Mouse (Mus musculus) CD4-positive, CD25-positive, alpha-beta regulatory T cell, adult 2 months (primary cell): Measurements from ENCODE around the gene Acad10.
"Not testable (repeated sequence)": the region's sequence is repeated elsewhere in the genome, so short reads cannot be mapped to it uniquely, and the experiment has no call there.

Experiments used
- DNase-seq: peaks from one replicate; pipeline ENCODE4 v3.0.0-alpha.2; 2012; ENCODE audit warnings: low read depth, low spot score

The Acad10 gene

GRCm38 (mm10) chr5:121657656-121658055, 2.7 kb downstream of the Acad10 start:
- DNase-seq, result not testable (repeated sequence)

GRCm38 (mm10) chr5:121656866-121657265, 3.4 kb downstream of the Acad10 start:
- DNase-seq, result not testable (repeated sequence)

- no peak for DNase-seq
Measured at GRCm38 (mm10) chr5:121654526-121654925, 5.8 kb downstream of the Acad10 start.

GRCm38 (mm10) chr5:121649134-121649533, 11.2 kb downstream of the Acad10 start:
- peak; percentile 14 for DNase-seq

DNA sequence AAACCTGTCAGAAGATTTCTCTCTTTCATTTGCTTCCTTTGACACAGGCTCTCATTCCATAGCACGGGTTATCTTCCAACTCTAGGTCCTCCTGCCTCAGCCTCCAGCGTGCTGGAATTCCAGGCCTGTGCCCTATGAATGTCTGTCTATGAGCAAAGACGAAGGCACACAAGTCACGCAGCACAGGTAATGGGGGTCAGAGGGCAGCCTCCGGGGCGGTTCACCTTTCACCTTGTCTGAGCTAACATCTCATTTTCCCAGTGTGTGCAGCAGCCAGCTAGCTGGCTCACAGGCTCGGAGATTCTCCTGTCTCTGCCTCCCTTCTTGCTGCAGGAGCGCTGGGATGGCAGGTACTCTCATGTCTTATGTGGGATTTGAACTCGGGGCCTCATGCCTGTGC, 20.7 kb downstream of the Acad10 start:
- DNase-seq, result no peak

- no peak for DNase-seq
Measured at GRCm38 (mm10) chr5:121637296-121637695, 23.0 kb downstream of the Acad10 start.

GRCm38 (mm10) chr5:121634668-121635067, 25.6 kb downstream of the Acad10 start:
- DNase-seq, result no peak

GRCm38 (mm10) chr5:121632804-121633203, 27.5 kb downstream of the Acad10 start:
- DNase-seq, result no peak

DNA sequence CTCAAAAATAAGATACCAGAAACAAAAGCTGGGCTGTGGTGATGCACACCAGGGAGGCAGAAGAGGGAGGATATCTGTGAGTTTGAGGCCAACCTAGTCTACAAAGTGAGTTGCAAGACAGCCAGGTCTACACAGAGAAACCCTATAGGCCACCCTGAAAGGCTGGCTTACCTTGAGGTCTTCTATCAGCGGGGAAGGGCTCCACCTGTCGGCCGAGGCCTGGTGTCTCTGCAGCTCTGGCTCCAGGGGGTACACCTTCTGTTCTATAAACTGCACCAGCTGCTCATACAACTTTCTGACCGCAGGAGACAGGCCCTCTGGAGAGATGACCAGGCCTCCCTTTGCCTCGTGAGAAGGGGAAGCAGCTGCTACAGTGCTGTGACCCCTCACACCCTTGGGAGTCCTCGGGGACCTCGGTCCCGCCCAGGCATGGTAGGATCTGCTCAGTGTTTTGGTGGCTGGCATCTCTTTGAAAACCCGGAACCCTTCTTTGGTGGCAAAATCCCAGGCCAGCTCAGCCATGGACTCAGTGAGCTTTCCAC, 29.1 kb downstream of the Acad10 start:
- not testable (repeated sequence) for DNase-seq

DNA sequence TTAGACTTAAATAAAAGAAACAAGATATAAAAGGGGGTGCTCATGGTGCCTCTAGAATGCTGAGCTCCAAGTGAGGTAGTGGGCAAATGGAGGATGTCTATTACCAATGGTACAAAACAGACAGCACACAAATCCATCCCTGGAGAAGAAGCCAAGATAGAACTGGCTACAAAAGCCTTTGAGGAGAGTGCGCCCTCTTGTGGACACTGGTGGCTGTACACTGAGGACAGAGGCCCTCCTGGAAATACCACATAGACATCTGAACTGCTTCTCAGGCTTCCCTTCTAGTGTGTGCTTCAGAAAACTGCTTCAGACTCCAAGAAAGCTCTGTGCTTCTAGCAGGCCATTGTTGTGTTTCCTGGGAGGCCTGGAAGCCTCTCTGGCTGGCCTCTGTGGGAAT, 32.4 kb downstream of the Acad10 start:
- peak; percentile 81 for DNase-seq

DNA sequence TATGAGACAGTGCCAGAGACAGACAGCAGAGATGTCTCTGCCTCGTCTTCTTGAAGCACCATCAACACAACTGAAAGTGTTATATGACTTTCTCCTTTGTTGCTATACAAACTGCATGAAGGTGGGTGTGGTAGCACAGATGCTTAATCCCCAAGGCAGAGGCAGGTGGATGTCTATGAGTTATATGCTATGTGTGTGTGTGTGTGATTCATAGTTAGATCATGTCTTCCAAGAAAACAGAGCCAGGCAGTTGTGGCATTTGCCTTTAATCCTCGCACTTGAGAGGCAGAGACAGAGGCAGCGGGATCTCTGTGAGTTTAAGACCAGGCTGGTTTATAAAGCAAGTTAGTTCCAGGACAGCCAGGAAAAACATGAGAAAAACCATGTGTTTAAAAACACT, 37.1 kb downstream of the Acad10 start:
- no peak for DNase-seq

DNA sequence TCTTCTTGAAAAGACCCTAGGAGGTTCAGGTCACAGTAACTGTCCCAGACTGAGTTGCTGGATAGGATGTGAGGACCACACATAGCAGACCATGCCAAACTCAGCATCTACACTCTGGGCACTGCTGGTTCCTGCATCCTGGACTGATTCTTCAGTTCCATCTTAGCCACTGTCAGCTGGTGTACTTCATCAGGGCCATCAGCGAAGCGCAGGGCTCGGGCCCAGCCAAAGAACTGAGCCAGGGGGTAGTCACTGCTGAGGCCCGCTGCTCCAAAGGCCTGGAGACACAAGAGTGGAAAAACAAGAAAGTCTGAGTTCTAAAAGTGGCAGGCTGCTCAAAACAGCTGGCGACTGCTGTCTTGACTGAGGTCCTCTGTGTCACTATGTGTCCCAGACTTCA, 39.2 kb downstream of the Acad10 start:
- no peak for DNase-seq

- DNase-seq, result peak; percentile 87
Measured at GRCm38 (mm10) chr5:121618592-121619513, 41.5 kb downstream of the Acad10 start, which contains the start of gene Acad12. Acad12 (minus strand) TSS chr5:121618938.

- not testable (repeated sequence) for DNase-seq
Measured at GRCm38 (mm10) chr5:121614921-121615320, 45.4 kb downstream of the Acad10 start.

GRCm38 (mm10) chr5:121612036-121612435, 48.3 kb downstream of the Acad10 start:
- DNase-seq, result no peak

- peak; percentile 17 for DNase-seq
Measured at GRCm38 (mm10) chr5:121609556-121610135, 50.7 kb downstream of the Acad10 start.

DNA sequence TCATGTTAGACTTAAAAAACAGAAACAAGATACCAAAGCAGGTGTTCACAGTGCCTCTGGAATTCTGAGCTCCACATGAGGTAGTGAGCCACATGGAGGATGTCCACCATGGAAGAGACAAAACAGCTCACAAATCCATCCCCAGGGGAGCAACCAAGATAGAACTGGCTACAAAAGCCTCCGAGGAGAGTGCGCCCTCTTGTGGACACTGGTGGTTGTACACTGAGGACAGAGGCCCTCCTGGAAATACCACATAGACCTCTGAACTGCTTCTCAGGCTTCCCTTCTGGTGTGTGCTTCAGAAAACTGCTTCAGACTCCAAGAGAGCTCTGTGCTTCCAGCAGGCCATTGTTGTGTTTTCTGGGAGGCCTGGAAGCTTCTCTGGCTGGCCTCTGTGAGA, 54.2 kb downstream of the Acad10 start:
- DNase-seq, result peak; percentile 86

DNA sequence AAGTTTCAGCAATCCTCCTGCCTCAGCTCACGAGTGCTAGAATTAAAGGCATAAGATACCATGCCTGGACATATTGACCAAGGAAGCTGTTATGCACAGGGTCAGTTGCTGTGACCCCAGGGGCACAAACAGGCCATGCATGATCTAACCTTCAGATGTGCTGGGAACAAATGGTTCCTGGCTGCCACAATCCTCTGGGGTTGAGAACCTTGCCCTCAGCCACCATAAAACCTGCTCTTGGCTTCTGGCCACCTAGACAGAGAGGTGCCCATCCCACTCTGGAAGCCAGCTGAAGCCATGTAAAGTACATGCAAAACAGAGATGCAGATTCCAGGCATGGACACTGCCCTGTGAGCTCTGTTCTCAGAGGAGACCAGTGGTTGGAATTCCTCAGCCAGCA, 56.5 kb downstream of the Acad10 start:
- DNase-seq, result not testable (repeated sequence)

DNA sequence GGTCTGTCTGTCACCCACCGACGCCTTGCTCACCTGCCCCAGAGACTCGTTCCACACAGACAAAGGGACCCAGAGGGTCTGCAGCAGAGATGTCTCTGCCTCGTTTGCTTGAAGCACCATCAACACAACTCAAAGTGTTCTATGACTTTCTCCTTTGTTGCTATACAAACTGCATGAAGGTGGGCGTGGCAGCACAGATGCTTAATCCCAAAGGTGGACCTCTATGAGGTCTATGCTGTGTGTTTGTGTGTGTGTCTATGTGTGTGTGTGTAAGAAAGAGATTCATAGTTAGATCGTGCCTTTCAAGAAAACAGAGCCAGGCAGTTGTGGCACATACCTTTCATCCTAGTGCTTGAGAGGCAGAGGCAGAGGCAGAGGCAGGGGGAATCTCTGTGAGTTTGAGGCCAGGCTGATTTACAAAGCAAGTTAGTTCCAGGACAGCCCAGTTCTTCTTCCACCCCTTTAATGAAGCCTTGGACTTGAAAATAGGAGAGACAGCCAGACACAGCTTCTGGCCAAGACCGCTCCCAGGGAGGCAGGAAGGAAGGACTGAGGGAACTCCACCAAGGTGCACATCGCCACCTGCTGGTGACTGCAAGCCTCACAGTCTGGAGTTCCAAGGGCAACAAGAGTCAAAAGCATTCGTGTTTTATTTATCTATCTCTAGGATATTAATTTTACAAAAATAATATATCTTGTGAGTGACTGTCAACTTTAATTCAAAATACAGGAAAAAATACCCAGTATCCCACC, 58.6 kb downstream of the Acad10 start:
- DNase-seq, result peak; percentile 92

- no peak for DNase-seq
Measured at GRCm38 (mm10) chr5:121598871-121599610, 61.3 kb downstream of the Acad10 start.

DNA sequence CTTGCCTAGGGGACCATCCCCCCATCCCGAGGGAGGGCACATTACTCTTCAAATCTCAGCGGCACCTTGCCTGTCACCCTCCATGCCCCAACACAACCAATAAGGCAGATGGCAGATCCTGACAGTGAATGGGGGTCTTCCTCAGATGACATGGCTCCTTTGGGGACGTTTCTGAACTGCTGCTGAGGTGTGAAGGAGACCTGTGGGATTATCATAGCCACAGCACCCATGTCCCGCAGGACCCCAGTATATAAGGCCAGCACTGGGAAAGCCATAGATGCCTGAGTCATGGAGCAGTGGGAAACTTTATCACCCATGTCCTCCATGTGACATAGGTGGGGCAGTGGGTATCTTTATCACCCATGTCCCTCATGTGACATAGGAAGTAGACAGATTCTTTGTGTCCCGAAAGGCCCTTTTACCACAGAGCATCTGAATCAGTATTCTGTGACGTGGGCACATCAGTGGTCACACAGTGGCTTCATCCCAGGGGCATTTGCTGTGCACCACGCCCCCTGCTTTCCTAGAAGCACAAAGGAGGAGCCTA, 62.2 kb downstream of the Acad10 start:
- DNase-seq, result no peak
